Mouse (Mus musculus) MEL (cell line): Measurements from ENCODE around the gene Klhdc8b. TPM values are rescaled to one million over a fixed set of nuclear protein-coding genes. Genes with fewer than 3 reads are reported as not detected.

Source experiments
- DNase-seq: peaks from one replicate; pipeline ENCODE4 v3.0.0; 2011; ENCODE audit warnings: low read depth, low spot score
- H3K27ac ChIP-seq: 2 replicates; pipeline ENCODE4 v1.5.1; 2012; ENCODE audit warnings: low read depth, mild to moderate bottlenecking, control low read depth, low read length, moderate library complexity; ENCODE audit not compliant: control insufficient read depth
- H3K27me3 ChIP-seq, 2 experiments: fragments of 150-350 bp in 1 of 2; sonication (generic) in 1 of 2; 2 replicates each; pipeline ENCODE4 v1.6.1; 2012; ENCODE audit warnings: low read length in 2 of 2, mild to moderate bottlenecking in 2 of 2, improper control_type of control experiment in 1 of 2, moderate library complexity in 1 of 2; ENCODE audit not compliant: insufficient read depth in 2 of 2, control insufficient read depth in 1 of 2
- H3K36me3 ChIP-seq, 2 experiments: 2 replicates each; pipeline ENCODE4 v1.6.1; 2012 to 2014; ENCODE audit warnings: low read length in 2 of 2, improper control_type of control experiment in 1 of 2, inconsistent platforms in 1 of 2, mild to moderate bottlenecking in 1 of 2; ENCODE audit not compliant: insufficient read depth in 2 of 2, control insufficient read depth in 1 of 2
- H3K4me1 ChIP-seq, 2 experiments: fragments of 150-350 bp in 1 of 2; sonication (generic) in 1 of 2; 2 replicates each; pipeline ENCODE4 v1.6.1; 2012; ENCODE audit warnings: low read length in 2 of 2, improper control_type of control experiment in 1 of 2, mild to moderate bottlenecking in 1 of 2; ENCODE audit not compliant: insufficient read depth in 2 of 2, control insufficient read depth in 1 of 2
- H3K4me3 ChIP-seq, 2 experiments: fragments of 150-350 bp in 1 of 2; sonication (generic) in 1 of 2; 2 replicates each; pipeline ENCODE4 v1.5.1; 2012; ENCODE audit warnings: low read depth in 2 of 2, low read length in 2 of 2, mild to moderate bottlenecking in 2 of 2, moderate library complexity in 2 of 2, control low read depth in 1 of 2, improper control_type of control experiment in 1 of 2; ENCODE audit not compliant: control insufficient read depth in 1 of 2, insufficient read depth in 1 of 2
- H3K79me2 ChIP-seq: 2 replicates; pipeline ENCODE4 v1.6.1; 2012; ENCODE audit warnings: mild to moderate bottlenecking, low read length, moderate library complexity; ENCODE audit not compliant: control insufficient read depth, poor library complexity, insufficient read depth
- H3K9ac ChIP-seq: 2 replicates; pipeline ENCODE4 v1.6.1; 2012; ENCODE audit warnings: low read depth, mild to moderate bottlenecking, control low read depth, low read length, moderate library complexity; ENCODE audit not compliant: control insufficient read depth, poor library complexity, severe bottlenecking
- H3K9me3 ChIP-seq: fragments of 150-350 bp; sonication (generic); replicated peaks from 2 replicates; pipeline ENCODE4 v1.6.1; 2012; ENCODE audit warnings: mild to moderate bottlenecking, low read length, improper control_type of control experiment, moderate library complexity; ENCODE audit not compliant: insufficient read depth
- CHD1 ChIP-seq: IDR thresholded peaks from 2 replicates; pipeline ENCODE4 v1.6.1; 2012; ENCODE audit warnings: low read depth, mild to moderate bottlenecking, inconsistent platforms, low read length, improper control_type of control experiment
- CHD2 ChIP-seq: IDR thresholded peaks from 2 replicates; pipeline ENCODE4 v1.6.1; 2011; ENCODE audit warnings: low read length, improper control_type of control experiment
- CTCF ChIP-seq, 3 experiments: IDR thresholded peaks in 2 of 3; conservative IDR thresholded peaks in 1 of 3; 2 replicates each; pipeline ENCODE4 v1.5.1; 2011 to 2012; ENCODE audit warnings: low read length in 3 of 3, low read depth in 2 of 3, mild to moderate bottlenecking in 2 of 3, improper control_type of control experiment in 1 of 3, inconsistent platforms in 1 of 3, mixed read lengths in 1 of 3, moderate library complexity in 1 of 3; ENCODE audit not compliant: control insufficient read depth in 1 of 3, insufficient read depth in 1 of 3, poor library complexity in 1 of 3, severe bottlenecking in 1 of 3
- EP300 ChIP-seq, 2 experiments: IDR thresholded peaks; 2 replicates each; pipeline ENCODE4 v1.6.1; 2011; ENCODE audit warnings: improper control_type of control experiment in 2 of 2, low read length in 2 of 2, low read depth in 1 of 2, mild to moderate bottlenecking in 1 of 2
- ETS1 ChIP-seq: IDR thresholded peaks from 2 replicates; pipeline ENCODE4 v1.6.1; 2012; ENCODE audit warnings: low read depth, mild to moderate bottlenecking, inconsistent platforms, low read length, improper control_type of control experiment, moderate library complexity
- GABPA ChIP-seq: IDR thresholded peaks from 2 replicates; pipeline ENCODE4 v1.6.1; 2012; ENCODE audit warnings: low read depth, mild to moderate bottlenecking, inconsistent platforms, low read length, improper control_type of control experiment, moderate library complexity
- GATA1 ChIP-seq: IDR thresholded peaks from 2 replicates; pipeline ENCODE4 v1.6.1; 2011; ENCODE audit warnings: low read depth, low read length, improper control_type of control experiment
- HCFC1 ChIP-seq: IDR thresholded peaks from 2 replicates; pipeline ENCODE4 v1.6.1; 2012; ENCODE audit warnings: low read depth, mild to moderate bottlenecking, inconsistent platforms, low read length, improper control_type of control experiment, moderate library complexity
- JUND ChIP-seq: IDR thresholded peaks from 2 replicates; pipeline ENCODE4 v1.6.1; 2011; ENCODE audit warnings: low read depth, mild to moderate bottlenecking, improper control_type of control experiment, low read length
- MAZ ChIP-seq: IDR thresholded peaks from 2 replicates; pipeline ENCODE4 v1.6.1; 2012; ENCODE audit warnings: low read depth, mild to moderate bottlenecking, inconsistent platforms, low read length, improper control_type of control experiment
- MEF2A ChIP-seq: IDR thresholded peaks from 2 replicates; pipeline ENCODE4 v1.6.1; 2014; ENCODE audit warnings: low read depth, mild to moderate bottlenecking, inconsistent platforms, low read length, improper control_type of control experiment; ENCODE audit not compliant: poor library complexity, insufficient replicate concordance, severe bottlenecking; ENCODE audit errors: extremely low read depth
- MXI1 ChIP-seq: IDR thresholded peaks from 2 replicates; pipeline ENCODE4 v1.6.1; 2011; ENCODE audit warnings: mild to moderate bottlenecking, low read depth, low read length, improper control_type of control experiment
- MYC ChIP-seq: IDR thresholded peaks from 2 replicates; pipeline ENCODE4 v1.6.1; 2011; ENCODE audit warnings: low read depth, mild to moderate bottlenecking, low read length, improper control_type of control experiment, moderate library complexity
- POLR2A ChIP-seq, 2 experiments: IDR thresholded peaks; 2 replicates each; pipeline ENCODE4 v1.6.1; 2011 to 2012; ENCODE audit warnings: low read length in 2 of 2, mild to moderate bottlenecking in 2 of 2, control low read depth in 1 of 2, improper control_type of control experiment in 1 of 2, low read depth in 1 of 2, moderate library complexity in 1 of 2; ENCODE audit not compliant: control insufficient read depth in 1 of 2, insufficient read depth in 1 of 2, poor library complexity in 1 of 2
- RAD21 ChIP-seq: IDR thresholded peaks from 2 replicates; pipeline ENCODE4 v1.6.1; 2011; ENCODE audit warnings: mild to moderate bottlenecking, low read depth, low read length, improper control_type of control experiment
- RCOR1 ChIP-seq: IDR thresholded peaks from 2 replicates; pipeline ENCODE4 v1.6.1; 2012; ENCODE audit warnings: low read depth, mild to moderate bottlenecking, inconsistent platforms, low read length, improper control_type of control experiment
- SIN3A ChIP-seq: IDR thresholded peaks from 2 replicates; pipeline ENCODE4 v1.6.1; 2012; ENCODE audit warnings: low read length, improper control_type of control experiment, inconsistent platforms
- SMC3 ChIP-seq: IDR thresholded peaks from 2 replicates; pipeline ENCODE4 v1.6.1; 2011; ENCODE audit warnings: low read depth, low read length, improper control_type of control experiment
- TAL1 ChIP-seq: IDR thresholded peaks from 2 replicates; pipeline ENCODE4 v1.6.1; 2012; ENCODE audit warnings: mild to moderate bottlenecking, inconsistent platforms, low read length, moderate library complexity, mixed read lengths
- TBP ChIP-seq: IDR thresholded peaks from 2 replicates; pipeline ENCODE4 v1.8.0; 2011; ENCODE audit warnings: low read depth, low read length, improper control_type of control experiment
- TCF12 ChIP-seq: IDR thresholded peaks from 2 replicates; pipeline ENCODE4 v1.6.1; 2014; ENCODE audit warnings: low read depth, mild to moderate bottlenecking, inconsistent platforms, low read length, improper control_type of control experiment, moderate library complexity
- UBTF ChIP-seq: IDR thresholded peaks from 2 replicates; pipeline ENCODE4 v1.6.1; 2012; ENCODE audit warnings: low read depth, mild to moderate bottlenecking, inconsistent platforms, low read length, improper control_type of control experiment, moderate library complexity, borderline replicate concordance; ENCODE audit not compliant: insufficient read depth
- USF1 ChIP-seq: IDR thresholded peaks from 2 replicates; pipeline ENCODE4 v1.6.1; 2014; ENCODE audit warnings: low read depth, mild to moderate bottlenecking, inconsistent platforms, low read length, improper control_type of control experiment, moderate library complexity
- ZC3H11A ChIP-seq: IDR thresholded peaks from 2 replicates; pipeline ENCODE4 v1.6.1; 2012; ENCODE audit warnings: low read depth, mild to moderate bottlenecking, inconsistent platforms, low read length, improper control_type of control experiment
- ZKSCAN1 ChIP-seq: IDR thresholded peaks from 2 replicates; pipeline ENCODE4 v1.6.1; 2012; ENCODE audit warnings: low read depth, mild to moderate bottlenecking, inconsistent platforms, low read length, improper control_type of control experiment, moderate library complexity
- ZNF384 ChIP-seq: IDR thresholded peaks from 2 replicates; pipeline ENCODE4 v1.6.1; 2012; ENCODE audit warnings: low read depth, mild to moderate bottlenecking, inconsistent platforms, low read length, improper control_type of control experiment
- polyA plus RNA-seq, 2 experiments: library from polyadenylated mRNA; stranded (reverse) in 1 of 2; unstranded in 1 of 2; fragments of >175 nt in 1 of 2; fragments of >200 nt in 1 of 2; gene quantifications; 2 replicates each; pipeline versions ENCODE4 v1.2.1 to v1.2.4; 2012; ENCODE audit warnings: low replicate concordance in 2 of 2, low read depth in 1 of 2; ENCODE audit not compliant: insufficient read length in 2 of 2, insufficient read depth in 1 of 2, missing spikeins in 1 of 2
- total RNA-seq: library from RNA; depleted of rRNA; stranded (reverse); fragments of 300-350 nt; gene quantifications from 2 replicates; pipeline ENCODE4 v1.2.3, GENCODE M21; 2012

The Klhdc8b gene
- total and polyA plus RNA-seq, 3 experiments: 57.3 to 77.2 (median 71.9) TPM

DNA sequence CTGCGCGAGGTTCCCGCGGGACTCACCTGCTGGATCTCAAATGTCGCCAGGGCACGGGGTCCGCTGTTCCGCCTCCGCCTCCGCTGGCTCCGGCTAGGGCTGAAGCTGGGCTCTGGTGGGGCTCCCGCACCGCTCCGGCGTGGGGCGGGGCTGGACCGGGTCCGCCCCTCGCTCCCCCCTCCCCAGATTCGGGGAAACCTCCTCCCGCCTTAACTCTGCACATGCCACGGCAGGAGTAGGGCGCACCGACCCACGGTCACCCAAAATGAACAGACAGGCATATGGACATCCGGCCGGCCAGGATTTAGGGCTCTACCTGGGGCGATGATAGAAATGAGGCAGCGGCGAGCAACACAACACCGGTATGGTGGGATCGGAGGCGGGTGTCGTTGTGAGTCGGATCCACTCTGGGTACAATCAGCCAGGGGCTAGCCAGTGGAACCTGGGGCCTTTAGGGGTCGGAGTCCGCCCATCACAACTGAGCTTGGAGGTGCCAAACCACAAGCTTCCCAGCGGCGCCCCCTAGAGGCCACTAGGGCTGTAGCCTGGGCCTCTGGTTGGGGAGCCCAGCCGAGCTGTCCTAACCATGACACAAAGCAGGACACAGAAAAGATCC, 9.0 kb downstream of the Klhdc8b start:
- Histone ChIP-seq H3K79me2 (peaks cover 5% of the 10 kb centered on the region), H3K9ac (peak overlapping the region; percentile 74), H3K4me1 (peaks cover 25 to 65% of the 10 kb centered on the region in 2 experiments), H3K27me3 (no peaks in the 10 kb centered on the region), H3K9me3 (no peaks in the 10 kb centered on the region), H3K36me3 (peaks cover 0 to 29% of the 10 kb centered on the region in 2 experiments; a peak in 2 of 4 replicates), H3K4me3 (peak overlapping the region; percentile 69 to 80)
- peak; percentile 95 for DNase-seq
- TF ChIP-seq MEF2A (no peak), TCF12 (peak; percentile 55; the same call in 1 of the 2 replicates), TBP (peak; percentile 66), UBTF (peak; percentile 52; the same call in 1 of the 2 replicates), ETS1 (peak; percentile 43; the same call in 1 of the 2 replicates), ZC3H11A (peak; percentile 27; the same call in 1 of the 2 replicates), TAL1 (no peak), POLR2A (IDR thresholded peaks at IDR 0.05; ENCODE audit: control insufficient read depth in 1 of 2, insufficient read depth in 1 of 2, low read depth in 1 of 2, low read length in 2 of 2, poor library complexity in 1 of 2) (peak in 1 of 2 experiments; percentile 4; a peak in 1 of 4 replicates), ZKSCAN1 (0 out of 2 replicates have a peak, but pooled peaks have one; percentile 14), ZNF384 (0 out of 2 replicates have a peak, but pooled peaks have one; percentile 39), CHD2 (no peak), MYC (0 out of 2 replicates have a peak, but pooled peaks have one; percentile 27), CTCF (IDR thresholded peaks at IDR 0.05 in 2 of 3, conservative IDR thresholded peaks at IDR 0.05 in 1 of 3; ENCODE audit: control insufficient read depth in 1 of 3, insufficient read depth in 1 of 3, low read depth in 2 of 3, low read length in 3 of 3, poor library complexity in 1 of 3, severe bottlenecking in 1 of 3) (peak; percentile 81 to 96 (median 90)), GABPA (no peak), MAZ (peak; percentile 73; the same call in 1 of the 2 replicates), JUND (no peak), USF1 (no peak), GATA1 (no peak), SIN3A (peak; percentile 81), RAD21 (peak; percentile 33), EP300 (IDR thresholded peaks at IDR 0.05; ENCODE audit: low read depth in 1 of 2, low read length in 2 of 2) (peak; percentile 24 to 46; a peak in 3 of 4 replicates), MXI1 (peak; percentile 41; the same call in 1 of the 2 replicates), CHD1 (peak; percentile 91; the same call in 1 of the 2 replicates), RCOR1 (0 out of 2 replicates have a peak, but pooled peaks have one; percentile 31), SMC3 (peak; percentile 42), HCFC1 (peak; percentile 53)
- TF ChIP-seq, all 39 proteins: peak for 19
- H3K27ac ChIP-seq: peak overlapping the region; percentile 90
